Mouse (Mus musculus) gastrocnemius, postnatal 14 days (tissue): ENCODE results near the gene Gm8246. TPM values are rescaled to one million over a fixed set of nuclear protein-coding genes. Genes with fewer than 3 reads are reported as not detected.
"Not testable (repeated sequence)": the region's sequence is repeated elsewhere in the genome, so short reads cannot be mapped to it uniquely, and the experiment has no call there.

Experiments used
- DNase-seq: peaks from one replicate; pipeline ENCODE4 v3.0.0; 2021; ENCODE audit warnings: mixed read lengths
- intact Hi-C: fragments of 180-260 bp; cut with DNase I; formaldehyde crosslinking; loops from one replicate; pipeline ENCODE4 v1.15.1; 2025; ENCODE audit warnings: low total_unique reads
- long read RNA-seq, 2 experiments: library from polyadenylated mRNA; stranded (forward); transcript quantifications; one replicate each; pipeline ENCODE4 v2.0.0; 2021
- total RNA-seq, 2 experiments: library from RNA; stranded (reverse); gene quantifications; 2 replicates each; pipeline ENCODE4 v1.2.3; 2021

Gene Gm8246
- total RNA-seq = not detected
- long read RNA-seq, experiment 1 = 0 reads
- long read RNA-seq, experiment 2 = 0 reads

GRCm38 (mm10) chr14:5477730-5478129 is at the start of gene Gm8246:
Gene Gm8246 (minus strand): TSS chr14:5477830.
- DNase-seq, intact Hi-C loops: not testable (repeated sequence)

GRCm38 (mm10) chr14:5501374-5501773 is 23.7 kb upstream of the Gm8246 start, which contains the start of gene Gm3488:
Gene Gm3488 (plus strand): TSS chr14:5501674.
- DNase-seq, intact Hi-C loops: not testable (repeated sequence)

- intact Hi-C loops = not testable (repeated sequence)
Observed at GRCm38 (mm10) chr14:5483907-5484306, 6.3 kb upstream of the Gm8246 start, which contains the start of gene Gm3187. Gene Gm3187 (plus strand): TSS chr14:5484207.

GRCm38 (mm10) chr14:5460469-5460868 is 17.2 kb downstream of the Gm8246 start:
- intact Hi-C loops, DNase-seq: not testable (repeated sequence)

More at GRCm38 (mm10) chr14:5483907-5484306, 6.3 kb upstream of the Gm8246 start, which contains the start of gene Gm3187:
- not testable (repeated sequence) for DNase-seq

- DNase-seq, intact Hi-C loops: not testable (repeated sequence)
Observed at GRCm38 (mm10) chr14:5455367-5455766, 22.3 kb downstream of the Gm8246 start, which contains the start of gene Gm3194. Gene Gm3194 (minus strand): TSS chr14:5455467.

Other genes with a start within 250 kb of the Gm8246 start
- not detected for gene Gm3526, start 217.2 kb downstream of the Gm8246 start, total RNA-seq
- gene Gm3542, start 142.9 kb downstream of the Gm8246 start, total RNA-seq = not detected
- gene Gm3500, start 88.8 kb downstream of the Gm8246 start, total RNA-seq = under 1 TPM; 0.20 to 0.25 TPM
- under 1 TPM; 0.72 to 0.82 TPM for gene Gm3194, start 22.4 kb downstream of the Gm8246 start, total RNA-seq
- not detected for gene Gm3187, start 6.4 kb upstream of the Gm8246 start, total RNA-seq
- gene Gm3488, start 23.8 kb upstream of the Gm8246 start, total RNA-seq = under 1 TPM in 1 of 2 experiments, not detected in 1; 0.47 TPM
- not detected for gene Gm3532, start 60.7 kb upstream of the Gm8246 start, total RNA-seq
- gene Gm8265, start 155.2 kb upstream of the Gm8246 start, total RNA-seq = not detected
- gene Gm9603, start 209.6 kb upstream of the Gm8246 start, total RNA-seq = not detected